Mouse (Mus musculus): Measurements from ENCODE around the gene Cemip. TPM values are rescaled to one million over a fixed set of nuclear protein-coding genes. Genes with fewer than 3 reads are reported as not detected.

Gene Cemip
- total and polyA plus RNA-seq, 3 experiments = under 0.01 TPM; not detected in 2

DNA sequence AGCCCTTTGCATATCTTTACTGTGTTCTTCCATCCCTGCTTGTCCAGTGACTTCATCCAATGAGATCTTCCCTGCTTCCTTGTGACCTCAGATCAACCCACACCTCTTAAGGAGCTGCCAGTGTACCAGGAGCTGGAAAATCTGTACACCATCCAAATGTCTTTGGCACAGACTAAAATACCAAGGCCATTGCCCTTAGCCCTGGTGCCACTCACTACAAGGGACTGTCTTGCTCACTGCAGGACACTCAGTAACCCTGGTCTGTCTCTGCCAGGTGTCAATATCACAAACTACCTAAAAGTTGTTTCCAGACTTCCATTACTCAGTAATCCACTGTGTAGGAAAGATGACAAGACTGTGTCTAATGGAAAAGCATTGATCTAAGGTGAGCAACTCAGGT lies 121.1 kb downstream of the Cemip start:
- dilution Hi-C loops (cut with MboI; ENCODE audit: extremely low pct_ligation_motif_present, extremely low pct_unique_long_range_greater_than_20kb, low sequenced_read_pairs) (no loop called here), in situ Hi-C loops (cut with MboI; ENCODE audit: low pct_ligation_motif_present, low pct_unique_long_range_greater_than_20kb, low sequenced_read_pairs) (no loop called here)
- Histone ChIP-seq H3K27me3 (replicated peaks) (peaks cover 21% of the 10 kb centered on the region), H3K9me3 (replicated peaks; ENCODE audit: low read length) (no peaks in the 10 kb centered on the region), H3K36me3 (replicated peaks in 1 of 2; ENCODE audit: control insufficient read depth in 1 of 2, insufficient read depth in 1 of 2, low read length in 1 of 2) (no peaks in the 10 kb centered on the region), H3K4me3 (replicated peaks in 1 of 3; ENCODE audit: low read depth in 2 of 3, low read length in 2 of 3, poor library complexity in 1 of 3) (no peak overlapping the region), H3K79me2 (replicated peaks; ENCODE audit: control insufficient read depth, extremely low read depth, insufficient read depth, poor library complexity, severe bottlenecking) (no peaks in the 10 kb centered on the region), H3K4me2 (ENCODE audit: insufficient read depth, low read depth, poor library complexity, severe bottlenecking) (no peak overlapping the region), H3K9ac (ENCODE audit: insufficient read depth, low read depth) (no peak overlapping the region), H3K4me1 (ENCODE audit: control insufficient read depth in 1 of 2, insufficient read depth in 2 of 2) (no peaks in the 10 kb centered on the region), H3K27ac (ENCODE audit: insufficient read depth, low read depth) (no peak overlapping the region)
- TF ChIP-seq SMC3 (IDR thresholded peaks at IDR 0.05; ENCODE audit: low read depth, low read length) (no peak), CHD2 (IDR thresholded peaks at IDR 0.05; ENCODE audit: low read length) (no peak), RCOR1 (conservative IDR thresholded peaks at IDR 0.05; ENCODE audit: low read depth, low read length) (no peak), CHD1 (IDR thresholded peaks at IDR 0.05; ENCODE audit: low read depth, low read length) (no peak), ELF1 (IDR thresholded peaks at IDR 0.05; ENCODE audit: low read depth, low read length) (no peak), BHLHE40 (IDR thresholded peaks at IDR 0.05; ENCODE audit: low read depth, low read length) (no peak), NRF1 (IDR thresholded peaks at IDR 0.05; ENCODE audit: low read depth, low read length) (no peak), MXI1 (IDR thresholded peaks at IDR 0.05; ENCODE audit: low read depth, low read length) (no peak), CTCF (conservative IDR thresholded peaks at IDR 0.05 in 1 of 2, IDR thresholded peaks at IDR 0.05 in 1 of 2; ENCODE audit: low read depth in 2 of 2, low read length in 2 of 2) (no peak), IRF4 (IDR thresholded peaks at IDR 0.05; ENCODE audit: low read depth, low read length) (no peak), MEF2A (IDR thresholded peaks at IDR 0.05; ENCODE audit: borderline replicate concordance, low read depth, low read length) (no peak), PAX5 (IDR thresholded peaks at IDR 0.05; ENCODE audit: low read length) (no peak), ZKSCAN1 (IDR thresholded peaks at IDR 0.05; ENCODE audit: borderline replicate concordance, low read depth, low read length) (no peak), KAT2A (IDR thresholded peaks at IDR 0.05; ENCODE audit: insufficient replicate concordance, low read length) (no peak), MAX (IDR thresholded peaks at IDR 0.05; ENCODE audit: low read length) (no peak), POLR2AphosphoS2 (IDR thresholded peaks at IDR 0.05; ENCODE audit: low read depth, low read length) (no peak), HCFC1 (IDR thresholded peaks at IDR 0.05; ENCODE audit: low read depth, low read length) (no peak), JUN (IDR thresholded peaks at IDR 0.05; ENCODE audit: insufficient read depth, low read depth, low read length) (no peak), JUND (conservative IDR thresholded peaks at IDR 0.05; ENCODE audit: low read depth, low read length) (no peak)
- no peak for DNase-seq (ENCODE audit: extremely low read depth)

DNA sequence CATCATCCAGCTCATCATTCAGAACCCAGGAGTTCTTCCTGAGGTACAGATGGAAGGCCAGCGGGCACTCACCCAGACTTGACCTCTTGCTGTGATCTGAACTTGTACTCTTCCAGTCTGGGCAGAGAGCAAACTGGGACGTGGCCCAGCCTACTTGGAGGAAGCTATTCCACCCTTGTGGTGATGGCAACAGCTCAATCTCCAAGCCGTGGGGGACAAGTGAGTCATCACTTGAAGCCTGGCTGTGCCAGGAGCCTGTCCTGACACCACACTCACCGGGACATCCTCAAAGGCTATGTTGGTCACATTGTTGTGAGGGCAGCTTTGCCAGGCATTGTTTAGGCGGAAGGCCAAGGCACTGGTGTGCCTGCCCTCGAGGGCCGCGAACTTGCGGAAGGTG lies 133.8 kb downstream of the Cemip start:
- Histone ChIP-seq H3K79me2 (replicated peaks; ENCODE audit: control insufficient read depth, extremely low read depth, insufficient read depth, poor library complexity, severe bottlenecking) (no peaks in the 10 kb centered on the region), H3K4me2 (ENCODE audit: insufficient read depth, low read depth, poor library complexity, severe bottlenecking) (no peak overlapping the region), H3K9ac (ENCODE audit: insufficient read depth, low read depth) (no peak overlapping the region), H3K4me1 (ENCODE audit: control insufficient read depth in 1 of 2, insufficient read depth in 2 of 2) (no peaks in the 10 kb centered on the region), H3K4me3 (replicated peaks in 1 of 3; ENCODE audit: low read depth in 2 of 3, low read length in 2 of 3, poor library complexity in 1 of 3) (no peak overlapping the region), H3K36me3 (replicated peaks in 1 of 2; ENCODE audit: control insufficient read depth in 1 of 2, insufficient read depth in 1 of 2, low read length in 1 of 2) (no peaks in the 10 kb centered on the region), H3K27ac (ENCODE audit: insufficient read depth, low read depth) (no peak overlapping the region), H3K27me3 (replicated peaks) (peaks cover 49% of the 10 kb centered on the region), H3K9me3 (replicated peaks; ENCODE audit: low read length) (no peaks in the 10 kb centered on the region)
- DNase-seq (ENCODE audit: extremely low read depth) = no peak
- TF ChIP-seq ZNF384 (IDR thresholded peaks at IDR 0.05; ENCODE audit: low read depth, low read length) (no peak), ZMIZ1 (IDR thresholded peaks at IDR 0.05; ENCODE audit: low read depth, low read length) (no peak), CHD2 (IDR thresholded peaks at IDR 0.05; ENCODE audit: low read length) (no peak), CTCF (conservative IDR thresholded peaks at IDR 0.05 in 1 of 2, IDR thresholded peaks at IDR 0.05 in 1 of 2; ENCODE audit: low read depth in 2 of 2, low read length in 2 of 2) (no peak), GABPA (IDR thresholded peaks at IDR 0.05; ENCODE audit: insufficient replicate concordance, low read depth, low read length) (no peak), JUND (conservative IDR thresholded peaks at IDR 0.05; ENCODE audit: low read depth, low read length) (no peak), NRF1 (IDR thresholded peaks at IDR 0.05; ENCODE audit: low read depth, low read length) (no peak), CHD1 (IDR thresholded peaks at IDR 0.05; ENCODE audit: low read depth, low read length) (no peak), ELF1 (IDR thresholded peaks at IDR 0.05; ENCODE audit: low read depth, low read length) (no peak), USF2 (conservative IDR thresholded peaks at IDR 0.05; ENCODE audit: low read depth, low read length) (no peak), POLR2AphosphoS2 (IDR thresholded peaks at IDR 0.05; ENCODE audit: low read depth, low read length) (no peak), MYC (IDR thresholded peaks at IDR 0.05; ENCODE audit: low read depth, low read length) (no peak), RCOR1 (conservative IDR thresholded peaks at IDR 0.05; ENCODE audit: low read depth, low read length) (no peak)
- in situ Hi-C loops (cut with MboI; ENCODE audit: low pct_ligation_motif_present, low pct_unique_long_range_greater_than_20kb, low sequenced_read_pairs) (no loop called here), dilution Hi-C loops (cut with MboI; ENCODE audit: extremely low pct_ligation_motif_present, extremely low pct_unique_long_range_greater_than_20kb, low sequenced_read_pairs) (no loop called here)

Data from CH12.LX (cell line).